Mouse (Mus musculus) forebrain, embryonic 16.5 days (tissue): ENCODE measurements around the gene Syne1. TPM values are rescaled to one million over a fixed set of nuclear protein-coding genes. Genes with fewer than 3 reads are reported as not detected.

ENCODE experiments used
- ATAC-seq: fragments of 200-750 bp; cut with Nextera tagmentation; 2 replicates; pipeline ENCODE4 v1.8.0; 2017; ENCODE audit warnings: mild to moderate bottlenecking, moderate library complexity
- H3K27ac ChIP-seq: fragments of 300-500 bp; sonication (generic); 2 replicates; pipeline ENCODE4 v1.5.1; 2014; ENCODE audit warnings: low read length, control low read depth
- H3K27me3 ChIP-seq: fragments of 300-500 bp; sonication (generic); replicated peaks from 2 replicates; pipeline ENCODE4 v1.6.1; 2014; ENCODE audit warnings: low read length; ENCODE audit not compliant: control insufficient read depth, insufficient read depth
- H3K36me3 ChIP-seq: fragments of 300-500 bp; sonication (generic); 2 replicates; pipeline ENCODE4 v1.6.1; 2014; ENCODE audit not compliant: control insufficient read depth, insufficient read depth
- H3K4me1 ChIP-seq: fragments of 300-500 bp; sonication (generic); replicated peaks from 2 replicates; pipeline ENCODE4 v1.6.1; 2014; ENCODE audit warnings: low read length; ENCODE audit not compliant: control insufficient read depth, insufficient read depth
- H3K4me2 ChIP-seq: fragments of 300-500 bp; sonication (generic); 2 replicates; pipeline ENCODE4 v1.6.1; 2014; ENCODE audit warnings: mild to moderate bottlenecking, low read length, control low read depth
- H3K4me3 ChIP-seq: fragments of 300-500 bp; sonication (generic); replicated peaks from 2 replicates; pipeline ENCODE4 v1.5.1; 2014; ENCODE audit warnings: mild to moderate bottlenecking, low read length, control low read depth
- H3K9ac ChIP-seq: fragments of 300-500 bp; sonication (generic); replicated peaks from 2 replicates; pipeline ENCODE4 v1.6.1; 2014; ENCODE audit warnings: low read depth, low read length, control low read depth
- H3K9me3 ChIP-seq: fragments of 300-500 bp; sonication (generic); 2 replicates; pipeline ENCODE4 v1.6.1; 2016; ENCODE audit warnings: low read length; ENCODE audit not compliant: control insufficient read depth
- WGBS: fragments of 180-500 bp; shearing (Covaris S2); extraction: QIAGEN DNeasy Blood & Tissue Kit; methylation state at CpG from one replicate; pipeline ENCODE4 v1.1.7; 2014; 5-methylcytosine and 5-hydroxymethylcytosine counted together
- polyA plus RNA-seq: library from polyadenylated mRNA; unstranded; fragments of >200 nt; fragmentation: Nextera tagmentation; extraction: Ambion mirVana; gene quantifications from 2 replicates; pipeline ENCODE4 v1.2.1, GENCODE M21; 2015

The Syne1 gene
- polyA plus RNA-seq, 1 experiment from 2014 or later, result 7.5 TPM

GRCm38 (mm10) chr10:5568991-5569390 is 17.7 kb upstream of the Syne1 start:
- Histone ChIP-seq H3K27me3 (no peaks in the 10 kb centered on the region), H3K27ac (no peak overlapping the region), H3K9ac (no peak overlapping the region), H3K4me2 (no peak overlapping the region), H3K4me3 (no peak overlapping the region), H3K36me3 (no peaks in the 10 kb centered on the region), H3K9me3 (no peaks in the 10 kb centered on the region), H3K4me1 (no peaks in the 10 kb centered on the region)
- 89% methylated on average over 4 of the region's 4 CpGs for WGBS
- ATAC-seq, result no peak

DNA sequence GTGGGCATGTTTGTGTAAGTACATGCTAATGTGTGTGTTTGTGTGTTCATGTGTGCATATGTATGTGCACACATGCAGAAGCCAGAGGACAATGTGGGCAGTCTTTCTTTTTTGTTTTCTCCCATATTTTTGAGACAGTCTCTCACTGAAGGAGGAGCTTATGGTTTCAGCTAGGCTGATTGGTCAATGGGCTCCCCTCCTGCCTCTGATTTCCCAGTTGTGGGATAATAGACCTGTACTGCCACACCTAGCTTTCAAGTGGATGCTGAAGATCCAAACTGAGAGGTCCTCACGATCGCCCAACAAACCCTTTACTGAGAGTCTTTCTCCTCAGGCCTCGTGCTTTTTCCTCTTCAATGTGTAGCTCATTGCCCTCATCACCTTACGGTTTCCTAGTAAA is 10.4 kb upstream of the Syne1 start:
- Histone ChIP-seq H3K4me3 (no peak overlapping the region), H3K4me2 (no peak overlapping the region)
- no peak for ATAC-seq

DNA sequence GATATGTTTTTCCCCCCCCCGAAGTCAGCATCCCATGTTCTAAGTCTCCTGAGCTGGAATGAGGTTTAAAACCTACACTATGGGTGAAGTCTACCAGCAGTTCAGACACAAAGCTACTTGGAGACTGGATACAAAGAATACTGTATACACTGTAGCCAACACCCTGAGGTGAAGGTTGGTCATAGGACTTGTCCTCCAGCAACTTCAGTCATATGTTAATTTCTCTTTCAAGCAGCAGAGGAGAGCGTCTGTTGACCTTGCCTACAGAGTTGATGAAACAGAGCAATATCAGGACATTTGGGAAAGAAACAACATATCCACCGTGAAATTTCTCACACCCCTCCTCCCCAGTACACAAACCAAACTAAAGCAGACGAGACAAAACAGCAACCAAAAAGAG is 9.2 kb upstream of the Syne1 start:
- WGBS, result 86% methylated on average over 4 of the region's 4 CpGs
- Histone ChIP-seq H3K9me3 (no peaks in the 10 kb centered on the region), H3K4me2 (no peak overlapping the region)

More for the DNA sequence above, 10.4 kb upstream of the Syne1 start:
- Histone ChIP-seq H3K36me3 (no peaks in the 10 kb centered on the region), H3K27me3 (no peaks in the 10 kb centered on the region), H3K27ac (no peak overlapping the region), H3K9me3 (no peaks in the 10 kb centered on the region), H3K9ac (no peak overlapping the region), H3K4me1 (no peaks in the 10 kb centered on the region)
- 84% methylated on average over 4 of the region's 4 CpGs for WGBS

DNA sequence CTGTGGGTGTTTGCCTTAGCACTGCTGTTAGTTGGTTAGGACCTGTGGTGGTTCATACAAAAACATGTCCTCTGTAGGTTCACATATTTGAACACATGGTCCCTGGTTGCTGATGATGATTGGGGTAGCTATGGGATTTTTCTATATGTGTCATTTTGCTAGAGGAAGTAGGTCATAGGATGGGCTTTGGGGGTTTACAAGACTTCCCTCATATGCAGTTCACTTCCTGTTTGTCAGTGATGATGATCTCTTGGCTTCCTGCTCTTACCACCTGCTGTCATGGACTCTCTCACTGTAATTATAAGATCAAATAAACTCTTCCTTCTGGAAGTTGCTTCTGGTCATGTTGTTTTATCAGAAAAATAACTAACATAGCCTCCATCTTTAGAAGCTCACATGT is 7.5 kb upstream of the Syne1 start:
- no peaks in the 10 kb centered on the region for H3K36me3 ChIP-seq
- H3K9me3 ChIP-seq, result no peaks in the 10 kb centered on the region
- H3K27me3 ChIP-seq, result no peaks in the 10 kb centered on the region
- H3K9ac ChIP-seq, result no peak overlapping the region
- H3K4me3 ChIP-seq, result no peak overlapping the region
- no peak overlapping the region for H3K4me2 ChIP-seq
- no peaks in the 10 kb centered on the region for H3K4me1 ChIP-seq
- H3K27ac ChIP-seq, result no peak overlapping the region
- no peak for ATAC-seq

More for the DNA sequence above, 9.2 kb upstream of the Syne1 start:
- no peaks in the 10 kb centered on the region for H3K27me3 ChIP-seq
- no peaks in the 10 kb centered on the region for H3K4me1 ChIP-seq
- no peak for ATAC-seq
- H3K4me3 ChIP-seq, result no peak overlapping the region
- H3K9ac ChIP-seq, result no peak overlapping the region
- no peak overlapping the region for H3K27ac ChIP-seq
- no peaks in the 10 kb centered on the region for H3K36me3 ChIP-seq

DNA sequence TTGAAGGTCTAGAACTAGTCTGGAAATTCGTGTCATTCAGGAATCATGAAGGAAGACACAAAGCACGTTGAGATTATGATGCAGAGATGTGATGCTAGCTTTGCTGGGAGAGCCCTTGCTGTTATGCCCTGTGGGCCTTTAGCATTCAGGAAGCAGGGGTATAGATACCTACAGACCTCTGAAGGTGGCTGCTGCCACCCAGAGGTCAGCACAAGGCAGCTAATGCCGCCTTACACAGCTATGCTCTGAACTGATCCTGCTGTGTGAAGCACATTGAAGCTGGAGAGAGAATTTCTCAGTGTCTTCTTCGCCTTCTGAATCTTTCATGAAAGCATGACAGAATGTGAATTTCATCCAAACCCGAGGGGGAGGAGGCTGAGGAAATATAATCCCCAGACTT is 3.7 kb upstream of the Syne1 start:
- Histone ChIP-seq H3K27ac (no peak overlapping the region), H3K4me3 (no peak overlapping the region), H3K4me1 (peaks cover 5% of the 10 kb centered on the region), H3K36me3 (no peaks in the 10 kb centered on the region), H3K4me2 (no peak overlapping the region), H3K9me3 (no peaks in the 10 kb centered on the region), H3K27me3 (no peaks in the 10 kb centered on the region), H3K9ac (no peak overlapping the region)
- WGBS, result 19% methylated on average over 5 of the region's 5 CpGs
- 0 out of 2 replicates have a peak, but pooled peaks have one; percentile 37 for ATAC-seq

DNA sequence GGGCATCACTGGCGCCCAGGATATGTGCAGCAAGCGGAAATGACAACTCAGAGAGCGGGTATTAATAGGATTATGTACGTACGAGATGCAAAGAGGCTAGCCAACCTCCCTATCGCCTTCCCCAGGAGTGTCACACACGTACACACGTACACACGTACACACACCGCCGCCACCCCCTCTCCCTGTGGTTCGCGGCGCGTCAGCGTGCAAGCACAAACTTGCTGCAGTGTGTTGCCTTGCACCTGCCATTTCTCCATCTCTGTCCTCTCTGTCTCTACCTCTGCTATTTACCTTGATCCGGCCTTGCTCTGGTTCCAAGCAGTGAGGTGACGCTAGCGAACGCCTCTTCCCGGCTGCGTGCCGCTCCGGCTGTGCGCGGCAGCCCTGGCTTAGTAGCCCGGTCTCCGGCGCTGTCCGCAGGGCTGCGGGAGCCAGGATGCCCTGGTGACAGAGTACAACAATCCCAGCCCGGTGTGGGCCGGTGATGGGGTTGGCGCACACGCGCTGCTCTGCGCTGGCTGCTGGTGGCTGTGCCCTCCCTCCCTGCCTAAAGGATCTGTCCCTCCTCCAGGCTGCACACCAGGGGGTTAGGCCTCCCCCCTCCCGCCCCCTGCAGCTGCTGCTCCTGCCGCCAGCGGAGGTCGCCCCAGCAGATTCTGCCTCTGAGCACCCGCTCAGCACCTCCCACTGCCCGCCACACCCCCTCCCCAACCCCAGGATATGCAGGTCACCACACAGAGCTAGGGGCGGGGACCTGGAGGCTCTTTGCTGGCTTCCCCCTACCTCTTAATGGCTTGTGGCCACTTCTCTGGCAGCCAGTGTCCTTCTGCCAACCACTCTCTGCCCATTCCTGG is 887 bp downstream of the Syne1 start:
- Histone ChIP-seq H3K9ac (peak overlapping the region; percentile 81), H3K4me1 (peaks cover 8% of the 10 kb centered on the region), H3K4me2 (peak overlapping the region; percentile 91), H3K36me3 (no peaks in the 10 kb centered on the region), H3K27ac (peak overlapping the region; percentile 56), H3K9me3 (no peaks in the 10 kb centered on the region), H3K27me3 (no peaks in the 10 kb centered on the region), H3K4me3 (peak overlapping the region; percentile 67)
- under 1% methylated on average over 44 of the region's 44 CpGs for whole genome bisulfite sequencing
- ATAC-seq, result peak; percentile 92

- H3K4me3 ChIP-seq, result peak overlapping the region; percentile 67
- H3K4me2 ChIP-seq, result peak overlapping the region; percentile 91
- H3K27ac ChIP-seq, result no peak overlapping the region; the same call in 1 of the 2 replicates
- no peaks in the 10 kb centered on the region for H3K36me3 ChIP-seq
- 5% methylated on average over 6 of the region's 6 CpGs for WGBS
- peaks cover 8% of the 10 kb centered on the region for H3K4me1 ChIP-seq
- no peaks in the 10 kb centered on the region for H3K27me3 ChIP-seq
- peak overlapping the region; percentile 81 for H3K9ac ChIP-seq
- H3K9me3 ChIP-seq, result no peaks in the 10 kb centered on the region
- ATAC-seq, result no peak; the same call in 1 of the 2 replicates
Measured at GRCm38 (mm10) chr10:5549871-5550167, 1.5 kb downstream of the Syne1 start.

GRCm38 (mm10) chr10:5548651-5549050 is 2.6 kb downstream of the Syne1 start:
- ATAC-seq, result no peak
- Histone ChIP-seq H3K36me3 (no peaks in the 10 kb centered on the region), H3K27me3 (no peaks in the 10 kb centered on the region), H3K9ac (no peak overlapping the region), H3K4me3 (no peak overlapping the region), H3K4me2 (no peak overlapping the region), H3K4me1 (peaks cover 8% of the 10 kb centered on the region), H3K27ac (no peak overlapping the region), H3K9me3 (no peaks in the 10 kb centered on the region)
- WGBS, result 84% methylated on average over 2 of the region's 2 CpGs

DNA sequence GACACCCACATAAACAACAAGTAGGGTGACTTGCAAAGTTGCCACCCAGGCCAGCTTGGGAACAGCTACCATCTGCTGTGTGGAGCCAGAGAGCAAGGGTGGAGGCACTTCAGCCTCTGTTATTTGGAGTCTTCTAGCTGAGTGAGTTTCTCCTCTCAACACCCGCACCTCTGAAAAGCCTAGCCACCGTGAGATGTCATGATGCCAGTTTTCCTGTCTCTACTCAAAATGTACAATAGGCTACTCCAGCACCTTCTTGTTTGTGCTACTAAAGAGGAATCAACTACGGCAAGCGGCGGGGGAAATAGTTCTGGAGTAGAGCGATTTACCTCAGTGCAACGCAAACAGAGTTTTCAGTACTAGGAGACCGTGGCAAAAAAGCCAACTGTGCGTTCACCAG is 3.5 kb downstream of the Syne1 start:
- Histone ChIP-seq H3K27ac (no peak overlapping the region), H3K36me3 (no peaks in the 10 kb centered on the region), H3K4me1 (peaks cover 8% of the 10 kb centered on the region), H3K27me3 (no peaks in the 10 kb centered on the region), H3K4me3 (no peak overlapping the region), H3K4me2 (no peak overlapping the region), H3K9ac (no peak overlapping the region), H3K9me3 (no peaks in the 10 kb centered on the region)
- no peak for ATAC-seq
- WGBS, result 91% methylated on average over 9 of the region's 9 CpGs
